Mouse (Mus musculus) spleen, postnatal 14 days (tissue): Measurements from ENCODE around the gene Tmem253.

Experiments
- DNase-seq, 2 experiments: peaks; one replicate each; pipeline ENCODE4 v3.0.0; 2021 to 2022; ENCODE audit warnings: low spot score in 2 of 2

The Tmem253 gene

GRCm38 (mm10) chr14:52015445-52016100, at the start of gene Tmem253:
Tmem253 (plus strand) TSS chr14:52015658.
- DNase-seq = no peak

- no peak for DNase-seq
These were observed 48.1 kb upstream of the Tmem253 start for GRCm38 (mm10) chr14:51967400-51967799.

- no peak for DNase-seq
These were observed 36.2 kb upstream of the Tmem253 start for GRCm38 (mm10) chr14:51979252-51979651.

- no peak for DNase-seq
These were observed 32.2 kb upstream of the Tmem253 start for GRCm38 (mm10) chr14:51983251-51983650.

GRCm38 (mm10) chr14:51983855-51984246, 31.6 kb upstream of the Tmem253 start:
- DNase-seq = no peak

GRCm38 (mm10) chr14:51984247-51985231, 30.9 kb upstream of the Tmem253 start, which contains the start of gene Arhgef40:
Arhgef40 (plus strand) TSS chr14:51984719.
- peak; percentile 53 to 56 for DNase-seq

- DNase-seq = no peak
These were observed 29.9 kb upstream of the Tmem253 start for GRCm38 (mm10) chr14:51985301-51986152.

- no peak for DNase-seq
These were observed 29.3 kb upstream of the Tmem253 start for GRCm38 (mm10) chr14:51986153-51986505.

- DNase-seq = no peak
These were observed 28.3 kb upstream of the Tmem253 start for GRCm38 (mm10) chr14:51987177-51987576.

GRCm38 (mm10) chr14:51988731-51989130, 26.7 kb upstream of the Tmem253 start:
- no peak for DNase-seq

GRCm38 (mm10) chr14:51989461-51989970, 25.9 kb upstream of the Tmem253 start:
- no peak for DNase-seq

GRCm38 (mm10) chr14:51994453-51994852, 21.0 kb upstream of the Tmem253 start:
- no peak for DNase-seq

GRCm38 (mm10) chr14:51995219-51995871, 20.1 kb upstream of the Tmem253 start:
- DNase-seq = no peak

- DNase-seq = no peak
These were observed 19.1 kb upstream of the Tmem253 start for GRCm38 (mm10) chr14:51996231-51996841.

GRCm38 (mm10) chr14:51996866-51997265, 18.6 kb upstream of the Tmem253 start:
- no peak for DNase-seq

- no peak for DNase-seq
These were observed 18.0 kb upstream of the Tmem253 start for GRCm38 (mm10) chr14:51997483-51997882.

- no peak for DNase-seq
These were observed 11.4 kb upstream of the Tmem253 start for GRCm38 (mm10) chr14:52003981-52004495.

- no peak for DNase-seq
These were observed 10.3 kb upstream of the Tmem253 start for GRCm38 (mm10) chr14:52005141-52005540.

- DNase-seq = no peak
These were observed 9.8 kb upstream of the Tmem253 start for GRCm38 (mm10) chr14:52005616-52006015.

- no peak for DNase-seq
These were observed 9.2 kb upstream of the Tmem253 start for GRCm38 (mm10) chr14:52006241-52006640.
